ENCODE assay signal across 1 mouse cellular context in genomic region chr10:128082477-128082808, GRCm38 (mm10).
A peak's percentile ranks its signal among the peaks of the same experiment; 100 is the strongest.
TF ChIP-seq lines count a peak whose summit lies in the region.

No protein-coding gene starts in this region.

TF ChIP-seq in MEL, 35 proteins besides CTCF, POLR2A, EP300 and RAD21 (continued from another document):
- TF ChIP-seq CHD1 (IDR thresholded peaks at IDR 0.05; ENCODE audit: low read depth, low read length) (peak; percentile 94; the same call in 1 of the 2 replicates), HCFC1 (IDR thresholded peaks at IDR 0.05; ENCODE audit: low read depth, low read length) (no peak), NRF1 (IDR thresholded peaks at IDR 0.05; ENCODE audit: insufficient read depth, low read depth, low read length, poor library complexity, severe bottlenecking) (no peak), POLR2AphosphoS2 (IDR thresholded peaks at IDR 0.05; ENCODE audit: low read length) (peak; percentile 34; the same call in 1 of the 2 replicates), BHLHE40 (IDR thresholded peaks at IDR 0.05; ENCODE audit: borderline replicate concordance, low read depth, low read length) (peak; percentile 27; the same call in 1 of the 2 replicates), E2F4 (IDR thresholded peaks at IDR 0.05; ENCODE audit: borderline replicate concordance, low read depth, low read length) (no peak), MAZ (IDR thresholded peaks at IDR 0.05; ENCODE audit: low read depth, low read length) (no peak; the same call in 1 of the 2 replicates)
TF ChIP-seq in MEL: peak in this region for 7.
